Comparison of ENCODE assay signal across 19 mouse cellular contexts in the genomic region with DNA sequence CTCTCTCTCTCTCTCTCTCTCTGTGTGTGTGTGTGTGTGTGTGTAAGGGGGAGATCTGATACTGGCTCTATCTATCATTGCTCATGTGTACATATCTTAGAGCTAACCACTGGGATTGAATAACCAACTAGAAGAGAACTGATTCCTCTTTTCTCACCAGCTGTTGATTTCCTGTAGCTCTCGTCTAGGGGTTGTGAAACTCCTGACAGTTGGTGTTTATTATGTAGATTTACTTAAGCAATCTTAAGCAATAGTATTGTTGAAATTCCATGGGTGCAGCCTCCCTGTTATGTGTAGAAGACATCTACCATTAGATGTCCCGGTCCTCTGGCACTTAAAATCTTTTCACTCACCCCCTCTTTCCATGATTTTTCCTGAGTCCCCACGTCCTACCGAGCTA. TPM values are rescaled to one million over a fixed set of nuclear protein-coding genes. Genes with fewer than 3 reads are reported as not detected.
DNase-seq lines count a peak whose midpoint lies in the region; ATAC-seq lines count a peak whose summit lies in the region.
"Had no signal": no experiment of that assay in that cellular context is flagged by ENCODE, and none has a peak within 500 bp of the region (broad histone marks: within the 10 kb centered on the region; RNA-seq: fewer than 3 reads in every experiment).

No protein-coding gene starts in this region.

- no peak overlapping the region for H3K9ac ChIP-seq in lung, embryonic 16.5 days (ENCODE audit: low read length)
- no peak overlapping the region for H3K9ac ChIP-seq in kidney, embryonic 15.5 days
- H3K9ac ChIP-seq: lung, embryonic 14.5 days had no signal

- no peak overlapping the region for H3K4me2 ChIP-seq in lung, embryonic 16.5 days (ENCODE audit: low read depth, low read length)
- no peak overlapping the region for H3K4me2 ChIP-seq in kidney, embryonic 15.5 days
- H3K4me2 ChIP-seq: heart, embryonic 11.5 days; lung, embryonic 14.5 days had no signal

- H3K4me1 ChIP-seq in lung, embryonic 16.5 days (replicated peaks; ENCODE audit: control insufficient read depth, insufficient read depth, low read length) = no peaks in the 10 kb centered on the region
- H3K4me1 ChIP-seq in kidney, embryonic 15.5 days = no peaks in the 10 kb centered on the region
- H3K4me1 ChIP-seq: forebrain, embryonic 10.5 days; midbrain, embryonic 10.5 days had no signal

- peak; percentile 45; the same call in 1 of the 2 replicates for ATAC-seq in lung, embryonic 16.5 days (ENCODE audit: low read depth)
- peak; percentile 73 for ATAC-seq in granulocyte monocyte progenitor cell, adult 5-6 weeks (replicated peaks; ENCODE audit: poor library complexity, severe bottlenecking)
- ATAC-seq in neutrophil, adult 5-6 weeks (ENCODE audit: extremely low read depth, insufficient number of reproducible peaks, low FRiP score, poor library complexity, severe bottlenecking) = peak; percentile 44
- ATAC-seq in kidney, embryonic 15.5 days (replicated peaks; ENCODE audit: low FRiP score) = no peak
- ATAC-seq: intestine, postnatal 0 days; midbrain, embryonic 16.5 days had no signal

- H3K27ac ChIP-seq in lung, embryonic 16.5 days (ENCODE audit: low read length) = no peak overlapping the region
- no peak overlapping the region for H3K27ac ChIP-seq in kidney, embryonic 15.5 days
- H3K27ac ChIP-seq: forebrain, embryonic 10.5 days; gastrocnemius, adult 2 months; left cerebral cortex, adult 2 months; midbrain, embryonic 10.5 days; stomach, postnatal 0 days had no signal

- no peaks in the 10 kb centered on the region for H3K9me3 ChIP-seq in lung, embryonic 16.5 days (ENCODE audit: control insufficient read depth, low read length)
- H3K9me3 ChIP-seq in kidney, embryonic 15.5 days (replicated peaks) = no peaks in the 10 kb centered on the region
- H3K9me3 ChIP-seq: forebrain, embryonic 10.5 days; midbrain, embryonic 10.5 days had no signal

- no peak overlapping the region for H3K4me3 ChIP-seq in lung, embryonic 16.5 days (ENCODE audit: low read length)
- H3K4me3 ChIP-seq in kidney, embryonic 15.5 days (replicated peaks) = no peak overlapping the region
- H3K4me3 ChIP-seq: forebrain, embryonic 10.5 days; gastrocnemius, adult 2 months; left cerebral cortex, adult 2 months; midbrain, embryonic 10.5 days had no signal

- H3K27me3 ChIP-seq in lung, embryonic 16.5 days (ENCODE audit: control insufficient read depth, insufficient read depth, low read depth, low read length) = no peaks in the 10 kb centered on the region
- H3K27me3 ChIP-seq in kidney, embryonic 15.5 days = no peaks in the 10 kb centered on the region

- intact Hi-C loops in heart, postnatal 25 days (cut with DNase I) = no loop called here

- DNase-seq in lung, adult 18-20 months = no peak
- peak; percentile 16 for DNase-seq in R1 (ENCODE audit: low read depth, low spot score)
- DNase-seq in heart, postnatal 25 days (ENCODE audit: low spot score) = no peak
- DNase-seq: adrenal gland, postnatal 10 days; cerebellum, adult 9-10 months; gastrocnemius, adult 2 months; kidney, postnatal 4 days; lung, embryonic 14.5 days had no signal

- WGBS in lung, embryonic 16.5 days = 71% methylated on average over 4 of the region's 4 CpGs
- 85% methylated on average over 4 of the region's 4 CpGs for WGBS in kidney, embryonic 15.5 days

- H3K36me3 ChIP-seq in lung, embryonic 16.5 days (ENCODE audit: control insufficient read depth, insufficient read depth, low read length) = peaks cover 5% of the 10 kb centered on the region
- H3K36me3 ChIP-seq in kidney, embryonic 15.5 days = peaks cover 57% of the 10 kb centered on the region

RNA-seq across cellular contexts. Expression of a gene that starts 9.6 kb away (rescaled TPM):
- 58.0 and 64.2 TPM in 2 replicates for polyA plus RNA-seq in lung, embryonic 16.5 days (2015; fragmentation: Nextera tagmentation; extraction: Ambion mirVana)
- total RNA-seq in granulocyte monocyte progenitor cell, adult 5-6 weeks (2014; fragmentation: Nextera tagmentation) = 26.8 and 29.8 TPM in 2 replicates
- 35.6 and 42.3 TPM in 2 replicates for total RNA-seq in granulocyte monocyte progenitor cell, adult 5-6 weeks (2017)
- total RNA-seq in neutrophil, adult 5-6 weeks (2017) = 52.4 and 74.4 TPM in 2 replicates
- polyA plus RNA-seq in kidney, embryonic 15.5 days (2015; fragmentation: Nextera tagmentation; extraction: Ambion mirVana) = 64.5 and 72.0 TPM in 2 replicates
- total RNA-seq in heart, postnatal 25 days (2021) = 10 to 100 TPM; 13.2 to 17.3 TPM

RNA-seq across cellular contexts. Expression of a gene that starts 26.8 kb away (rescaled TPM):
- 21.9 and 22.1 TPM in 2 replicates for polyA plus RNA-seq in lung, embryonic 16.5 days (2015; fragmentation: Nextera tagmentation; extraction: Ambion mirVana)
- 1.3 and 2.1 TPM in 2 replicates for total RNA-seq in granulocyte monocyte progenitor cell, adult 5-6 weeks (2014; fragmentation: Nextera tagmentation)
- 0.60 and 0.72 TPM in 2 replicates for total RNA-seq in granulocyte monocyte progenitor cell, adult 5-6 weeks (2017)
- 1.0 and 1.7 TPM in 2 replicates for total RNA-seq in neutrophil, adult 5-6 weeks (2017)
- 41.8 and 43.9 TPM in 2 replicates for polyA plus RNA-seq in kidney, embryonic 15.5 days (2015; fragmentation: Nextera tagmentation; extraction: Ambion mirVana)
- 10 to 100 TPM; 18.0 to 22.8 TPM for total RNA-seq in heart, postnatal 25 days (2021)
